Mouse (Mus musculus) stomach, embryonic 16.5 days (tissue): ENCODE results near the gene Zfp853. TPM values are rescaled to one million over a fixed set of nuclear protein-coding genes. Genes with fewer than 3 reads are reported as not detected.

Source experiments
- ATAC-seq: fragments of 200-750 bp; cut with Nextera tagmentation; 2 replicates; pipeline ENCODE4 v1.8.0; 2017; ENCODE audit warnings: moderate number of reproducible peaks, moderate TSS enrichment; ENCODE audit not compliant: insufficient read depth, low FRiP score
- H3K27ac ChIP-seq: fragments of 300-500 bp; sonication (generic); 2 replicates; pipeline ENCODE4 v1.5.1; 2014; ENCODE audit warnings: low read length
- H3K27me3 ChIP-seq: fragments of 300-500 bp; sonication (generic); 2 replicates; pipeline ENCODE4 v1.6.1; 2014; ENCODE audit warnings: low read length, control low read depth, mixed read lengths; ENCODE audit not compliant: control insufficient read depth, insufficient read depth
- H3K36me3 ChIP-seq: fragments of 300-500 bp; sonication (generic); 2 replicates; pipeline ENCODE4 v1.6.1; 2014; ENCODE audit warnings: low read length; ENCODE audit not compliant: control insufficient read depth, insufficient read depth
- H3K4me1 ChIP-seq: fragments of 300-500 bp; sonication (generic); 2 replicates; pipeline ENCODE4 v1.6.1; 2014; ENCODE audit warnings: low read length, control low read depth, mixed read lengths; ENCODE audit not compliant: control insufficient read depth, insufficient read depth
- H3K4me2 ChIP-seq: fragments of 300-500 bp; sonication (generic); 2 replicates; pipeline ENCODE4 v1.6.1; 2014; ENCODE audit warnings: low read depth, low read length, mixed read lengths
- H3K4me3 ChIP-seq: fragments of 300-500 bp; sonication (generic); replicated peaks from 2 replicates; pipeline ENCODE4 v1.5.1; 2014; ENCODE audit warnings: mild to moderate bottlenecking, low read length
- H3K9ac ChIP-seq: fragments of 300-500 bp; sonication (generic); 2 replicates; pipeline ENCODE4 v1.6.1; 2014; ENCODE audit warnings: low read length
- H3K9me3 ChIP-seq: fragments of 300-500 bp; sonication (generic); replicated peaks from 2 replicates; pipeline ENCODE4 v1.6.1; 2016; ENCODE audit warnings: low read length, control low read depth; ENCODE audit not compliant: control insufficient read depth
- whole genome bisulfite sequencing: fragments of 180-500 bp; shearing (Covaris S2); extraction: QIAGEN DNeasy Blood & Tissue Kit; methylation state at CpG from one replicate; pipeline ENCODE4 v1.1.7; 2014; 5-methylcytosine and 5-hydroxymethylcytosine counted together
- polyA plus RNA-seq: library from polyadenylated mRNA; unstranded; fragments of >200 nt; fragmentation: Nextera tagmentation; extraction: Ambion mirVana; gene quantifications from 2 replicates; pipeline ENCODE4 v1.2.1, GENCODE M21; 2015

The Zfp853 gene
- polyA plus RNA-seq, 1 experiment from 2014 or later = 0.10 TPM

DNA sequence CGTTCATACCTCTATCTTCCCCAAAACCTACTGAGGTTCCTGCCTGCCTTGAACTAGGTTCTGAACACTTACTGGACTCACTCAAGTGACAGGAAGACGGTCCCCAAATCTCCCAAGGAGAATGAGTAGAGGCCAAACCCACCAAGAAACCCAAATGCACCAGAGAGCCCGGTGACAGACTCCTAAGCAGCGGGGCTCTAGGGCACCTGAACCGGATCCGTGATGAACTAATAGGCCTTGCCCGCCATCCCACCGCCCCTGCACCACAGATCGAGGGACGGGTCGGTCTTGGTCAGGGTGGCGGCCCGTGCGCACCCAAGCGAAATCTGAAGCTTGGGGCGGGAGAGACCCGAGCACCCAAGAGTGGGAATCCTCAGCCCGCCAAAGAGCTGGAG, 40.6 kb downstream of the Zfp853 start:
- Histone ChIP-seq H3K4me1 (0 out of 2 replicates have a peak, but pooled peaks cover 11% of the 10 kb centered on the region), H3K4me3 (peak overlapping the region; percentile 41; the same call in 1 of the 2 replicates), H3K36me3 (peaks cover 22% of the 10 kb centered on the region), H3K27ac (no peak overlapping the region), H3K9ac (no peak overlapping the region), H3K4me2 (0 out of 2 replicates have a peak overlapping the region, but pooled peaks have one; percentile 74), H3K27me3 (peaks cover 59% of the 10 kb centered on the region), H3K9me3 (peaks cover 5% of the 10 kb centered on the region; the same call in 1 of the 2 replicates)
- no peak for ATAC-seq
- 52% methylated on average over 18 of the region's 18 CpGs for WGBS

DNA sequence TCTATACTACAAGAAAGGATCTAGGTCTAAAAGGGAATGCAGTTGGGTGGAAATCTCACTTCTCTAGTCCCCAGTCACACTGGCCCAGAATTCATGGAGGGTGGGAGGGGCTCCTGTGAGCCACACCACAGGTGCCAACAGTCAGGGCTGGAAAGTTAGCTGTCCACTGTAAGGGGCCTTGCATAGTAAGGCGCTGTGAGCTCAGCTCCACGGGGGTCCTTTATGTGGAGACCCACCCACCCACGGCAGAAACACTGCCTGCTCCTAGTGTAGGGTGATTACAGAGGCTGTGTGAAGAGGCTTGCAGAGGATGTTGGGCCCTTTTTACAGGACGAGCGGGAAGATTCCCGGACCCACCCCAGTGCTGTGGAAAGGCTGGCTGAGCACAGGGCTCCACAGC, 41.4 kb downstream of the Zfp853 start:
- 70% methylated on average over 6 of the region's 6 CpGs for WGBS
- no peak for ATAC-seq
- Histone ChIP-seq H3K27me3 (peaks cover 54% of the 10 kb centered on the region), H3K4me1 (0 out of 2 replicates have a peak, but pooled peaks cover 11% of the 10 kb centered on the region), H3K4me3 (no peak overlapping the region), H3K9ac (no peak overlapping the region), H3K36me3 (peaks cover 22% of the 10 kb centered on the region), H3K9me3 (peaks cover 5% of the 10 kb centered on the region; the same call in 1 of the 2 replicates), H3K4me2 (no peak overlapping the region), H3K27ac (no peak overlapping the region)

DNA sequence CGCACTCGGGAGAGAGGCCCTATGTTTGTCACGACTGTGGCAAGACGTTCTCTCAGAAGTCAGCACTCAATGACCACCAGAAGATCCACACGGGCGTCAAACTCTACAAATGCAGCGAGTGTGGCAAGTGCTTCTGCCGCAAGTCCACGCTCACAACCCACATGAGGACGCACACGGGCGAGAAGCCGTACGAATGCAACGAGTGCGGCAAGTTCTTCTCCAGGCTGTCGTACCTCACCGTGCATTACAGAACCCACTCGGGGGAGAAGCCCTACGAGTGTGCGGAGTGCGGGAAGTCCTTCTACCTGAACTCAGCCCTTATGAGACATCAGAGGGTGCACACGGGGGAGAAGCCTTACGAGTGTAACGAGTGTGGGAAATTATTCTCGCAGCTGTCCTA, 48.5 kb downstream of the Zfp853 start:
- H3K36me3 ChIP-seq = peaks cover 55% of the 10 kb centered on the region
- no peak overlapping the region for H3K4me2 ChIP-seq
- H3K9ac ChIP-seq = no peak overlapping the region
- no peak overlapping the region for H3K27ac ChIP-seq
- no peaks in the 10 kb centered on the region for H3K27me3 ChIP-seq
- no peak for ATAC-seq
- no peaks in the 10 kb centered on the region for H3K4me1 ChIP-seq
- H3K4me3 ChIP-seq = no peak overlapping the region
- 96% methylated on average over 26 of the region's 26 CpGs for WGBS
- H3K9me3 ChIP-seq = no peaks in the 10 kb centered on the region

Other genes starting within 250 kb of the Zfp853 start
- gene Rnf216, start 180.6 kb downstream of the Zfp853 start, polyA plus RNA-seq = 35.1 and 35.6 TPM in 2 replicates
- 0.06 TPM in 1 of 2 replicates, not detected in the other for gene Olfr718-ps1, start 146.0 kb downstream of the Zfp853 start, polyA plus RNA-seq
- 9.3 and 10.3 TPM in 2 replicates for gene Rbak, start 112.8 kb downstream of the Zfp853 start, polyA plus RNA-seq
- gene Spdye4b, start 112.6 kb downstream of the Zfp853 start, polyA plus RNA-seq = not detected in 2 replicates
- not detected in 2 replicates for gene Spdye4a, start 66.7 kb downstream of the Zfp853 start, polyA plus RNA-seq
- gene Zfp12, start 58.5 kb downstream of the Zfp853 start, polyA plus RNA-seq = 11.3 and 12.9 TPM in 2 replicates
- gene Zfp316, start 23.6 kb downstream of the Zfp853 start, polyA plus RNA-seq = 0.60 and 0.74 TPM in 2 replicates
- 24.4 and 26.1 TPM in 2 replicates for gene E130309D02Rik, start 21.7 kb upstream of the Zfp853 start, polyA plus RNA-seq
- 63.6 and 71.9 TPM in 2 replicates for gene Zdhhc4, start 35.6 kb upstream of the Zfp853 start, polyA plus RNA-seq
- 2.9 and 4.5 TPM in 2 replicates for gene Grid2ip, start 63.7 kb upstream of the Zfp853 start, polyA plus RNA-seq
- 364 and 376 TPM in 2 replicates for gene Kdelr2, start 110.2 kb upstream of the Zfp853 start, polyA plus RNA-seq
- 10.3 and 11.5 TPM in 2 replicates for gene Daglb, start 171.0 kb upstream of the Zfp853 start, polyA plus RNA-seq
- 195 and 223 TPM in 2 replicates for gene Rac1, start 234.4 kb upstream of the Zfp853 start, polyA plus RNA-seq